Mouse (Mus musculus) MN1 (cell line): ENCODE measurements at regions not wholly inside any gene's neighbourhood (a gene's known extent, or its start where the extent isn't known, plus 50 kb on each side); places are given as distances from the start of the nearest gene placed in this dataset.
A peak's percentile ranks its signal among the peaks of the same experiment; 100 is the strongest.

Source experiments
- DNase-seq: peaks from one replicate; pipeline ENCODE4 v3.0.0-alpha.2; 2016; ENCODE audit warnings: low spot score

DNA sequence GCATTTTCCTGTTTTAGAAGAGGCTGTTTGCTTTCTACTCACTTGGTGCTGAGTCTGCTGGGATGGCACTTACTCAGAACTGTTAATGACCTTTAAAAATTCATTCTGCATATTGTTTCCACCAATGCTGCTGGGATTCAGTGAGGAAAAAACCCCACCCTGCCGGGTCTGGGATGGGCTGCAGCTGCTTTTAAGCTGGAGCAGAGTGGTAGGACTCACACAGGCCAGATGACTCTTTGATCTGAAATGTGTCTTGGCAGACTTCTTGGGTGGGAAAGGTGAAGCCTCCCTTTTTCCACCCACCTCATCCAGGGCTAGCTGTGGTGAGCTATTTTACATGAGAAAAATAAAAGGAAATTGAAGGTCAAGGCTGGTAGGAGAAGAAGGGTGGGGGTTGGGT, 56.4 kb upstream of the Ddhd1 start:
- DNase-seq: peak; percentile 36

DNA sequence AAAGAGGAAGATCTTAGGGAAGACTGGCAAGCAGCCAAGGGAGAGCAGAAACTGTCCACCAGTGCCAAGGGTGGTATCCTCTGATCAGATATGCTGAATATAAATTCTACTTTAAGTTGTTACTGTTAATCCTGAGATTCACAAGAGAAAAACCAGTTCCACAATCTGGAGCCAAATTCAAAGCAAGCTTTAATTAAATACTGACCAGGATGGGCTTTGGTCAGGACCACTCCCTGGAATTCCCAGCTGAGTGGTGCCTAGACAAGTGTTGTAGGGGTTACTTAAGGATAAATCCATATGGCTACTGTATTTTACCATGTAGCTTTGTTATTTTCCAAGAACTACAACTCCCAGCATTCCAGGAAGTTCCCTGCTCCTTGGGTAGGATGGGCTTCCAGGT, 56.8 kb upstream of the Ddhd1 start:
- peak; percentile 59 for DNase-seq

DNA sequence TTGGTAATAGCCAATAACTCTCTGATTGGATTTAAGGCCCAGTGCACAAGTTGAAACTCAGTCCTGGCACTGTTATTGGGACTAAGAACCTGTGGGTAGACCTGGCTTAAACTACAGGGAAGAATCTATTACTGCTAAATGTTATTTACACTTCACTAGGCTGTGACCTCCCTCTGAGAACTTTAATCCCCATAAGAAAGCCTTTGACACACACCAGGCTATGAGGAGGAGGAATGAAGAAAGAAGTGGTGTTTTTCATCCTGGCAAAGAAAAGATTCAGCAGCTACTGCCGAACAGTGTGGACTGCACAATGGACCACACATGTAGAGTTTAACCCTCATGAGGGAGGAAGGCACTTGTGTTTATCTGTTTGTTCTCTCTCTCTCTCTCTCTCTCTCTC, 58.2 kb upstream of the Ddhd1 start:
- DNase-seq: no peak

DNA sequence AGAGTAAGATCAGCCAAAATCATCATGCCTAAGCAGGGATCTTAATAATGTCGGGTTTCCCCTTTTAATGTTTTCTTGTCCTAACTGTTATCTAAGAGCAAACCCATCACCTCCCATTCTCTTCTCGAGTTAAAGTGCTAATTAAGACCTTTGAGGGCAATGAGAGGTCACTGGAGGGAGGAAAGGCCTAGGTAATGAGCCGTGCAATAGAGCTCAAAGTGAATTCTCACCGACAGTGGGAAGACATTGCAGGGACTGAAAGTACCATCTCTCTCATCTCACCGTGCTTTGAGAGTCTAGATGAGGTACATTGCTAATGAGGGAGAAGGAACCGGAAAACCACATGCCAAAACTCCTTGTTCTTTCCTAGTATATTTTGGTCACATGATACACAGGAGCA, 64.9 kb upstream of the Ddhd1 start:
- no peak for DNase-seq

DNA sequence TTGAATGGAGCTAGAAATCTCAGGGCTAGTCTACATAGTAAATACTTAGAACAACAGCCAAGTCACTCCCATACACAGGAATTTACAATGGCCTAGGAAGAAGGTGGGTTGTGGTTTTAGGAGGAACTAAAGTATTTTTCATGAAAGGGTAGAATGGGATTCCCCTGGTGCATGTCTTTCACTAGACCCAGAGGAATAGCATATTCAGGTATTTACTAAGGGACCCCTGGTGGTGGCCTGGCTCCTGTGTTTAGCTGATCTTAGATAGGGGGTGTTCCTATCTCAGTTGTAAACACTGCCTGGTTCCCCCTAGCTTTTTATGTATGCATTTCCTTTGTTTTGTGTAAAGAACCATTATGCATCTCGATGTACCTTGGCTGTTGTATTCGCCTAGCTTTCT, 66.4 kb upstream of the Ddhd1 start:
- DNase-seq: no peak

DNA sequence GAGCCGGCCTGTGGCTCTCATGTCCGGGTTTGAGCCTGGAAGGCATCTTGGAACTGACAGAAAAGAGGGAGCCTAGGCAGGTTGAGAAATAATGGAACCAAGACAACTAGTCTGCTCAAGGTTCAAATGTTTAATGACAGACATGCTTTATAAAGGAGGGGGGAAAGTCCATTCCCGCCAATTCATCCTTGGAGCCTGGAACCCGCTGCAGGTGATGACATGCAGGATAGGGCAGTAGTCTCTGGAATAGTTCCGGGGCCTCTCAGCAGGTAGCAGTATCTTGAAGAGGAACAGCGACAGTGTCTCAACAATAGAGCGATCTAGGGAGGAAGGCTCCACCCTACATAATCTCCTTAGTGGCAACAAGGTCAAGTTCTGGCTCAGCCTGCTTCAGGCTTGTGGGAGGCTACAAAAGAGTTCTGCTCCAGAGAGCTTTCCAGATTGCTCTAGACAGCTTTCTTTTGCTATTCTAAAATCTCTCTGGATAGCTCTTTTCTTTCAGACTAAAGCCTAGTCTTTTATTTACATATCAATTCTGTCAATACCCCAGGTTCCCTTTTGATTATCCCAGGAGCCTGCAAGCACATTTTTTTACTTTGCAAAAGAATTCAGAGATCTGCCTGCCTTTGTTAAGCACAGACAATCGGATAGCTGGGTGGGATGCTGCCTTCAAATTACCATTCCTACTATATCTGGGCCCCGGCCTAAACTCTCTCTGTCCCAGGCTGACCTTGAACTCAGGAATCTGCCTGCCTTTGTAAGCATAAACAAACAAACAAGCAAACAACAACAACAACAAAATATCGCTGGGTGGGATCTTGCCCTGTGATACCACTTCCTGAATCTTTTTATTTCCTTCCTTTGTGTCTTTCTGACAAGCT, 76.8 kb upstream of the Ddhd1 start:
- DNase-seq: no peak

DNA sequence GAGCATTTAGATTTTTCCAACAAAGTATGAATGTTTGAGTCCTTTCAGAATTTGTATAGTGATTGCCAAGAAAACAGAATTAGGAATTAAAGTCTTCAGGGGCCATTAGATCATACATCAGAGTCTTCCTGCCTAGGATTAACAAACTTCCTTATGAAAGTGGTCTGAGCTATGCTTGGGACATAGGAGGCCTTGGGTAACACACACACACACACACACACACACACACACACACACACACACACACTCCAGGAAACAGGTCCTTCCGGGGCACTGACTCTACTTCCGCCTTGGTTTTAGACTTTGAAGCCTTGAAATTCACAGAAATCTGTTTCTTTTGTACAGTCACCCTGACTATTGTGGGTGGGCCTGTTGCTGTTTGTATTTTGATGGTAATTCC, 80.0 kb upstream of the Ddhd1 start:
- DNase-seq: no peak

DNA sequence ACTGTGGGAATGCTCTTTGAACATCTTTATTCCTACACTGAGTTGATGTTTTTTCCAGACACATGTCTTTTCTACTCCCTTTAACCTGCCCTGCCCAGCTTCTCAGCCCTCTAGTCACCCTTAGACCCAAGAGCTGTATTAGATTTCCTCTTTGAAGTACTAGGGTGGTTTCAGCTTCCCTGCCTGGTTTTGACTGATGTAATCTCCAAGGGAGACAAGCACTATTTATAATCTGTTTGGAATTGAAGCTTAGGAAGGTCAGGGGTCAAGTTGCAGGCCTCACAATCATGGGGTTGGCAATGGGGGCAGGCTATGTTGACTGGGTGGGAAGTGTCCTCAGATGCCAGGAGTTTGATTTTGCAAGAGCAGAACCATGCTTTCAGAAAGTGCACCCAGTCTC, 81.7 kb upstream of the Ddhd1 start:
- no peak for DNase-seq

DNA sequence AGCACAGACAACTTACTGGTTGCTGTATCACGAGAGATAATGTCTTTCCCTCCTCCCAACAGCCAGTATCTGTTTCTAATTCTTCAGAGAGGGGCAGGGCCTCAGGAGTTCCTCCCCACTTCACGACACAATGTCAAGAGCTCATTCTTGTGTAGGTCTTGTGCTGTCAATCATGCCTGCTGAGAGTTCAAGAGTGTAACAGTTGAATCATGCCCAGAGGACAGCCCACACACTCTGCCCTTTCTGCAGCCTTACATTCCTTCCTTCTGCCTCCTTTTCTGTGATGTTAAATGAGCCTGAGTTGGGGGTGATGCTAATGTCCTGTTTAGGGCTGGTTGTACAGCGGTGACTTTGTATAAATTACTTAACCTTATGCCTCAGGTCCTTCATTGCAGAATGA, 82.7 kb upstream of the Ddhd1 start:
- no peak for DNase-seq

DNA sequence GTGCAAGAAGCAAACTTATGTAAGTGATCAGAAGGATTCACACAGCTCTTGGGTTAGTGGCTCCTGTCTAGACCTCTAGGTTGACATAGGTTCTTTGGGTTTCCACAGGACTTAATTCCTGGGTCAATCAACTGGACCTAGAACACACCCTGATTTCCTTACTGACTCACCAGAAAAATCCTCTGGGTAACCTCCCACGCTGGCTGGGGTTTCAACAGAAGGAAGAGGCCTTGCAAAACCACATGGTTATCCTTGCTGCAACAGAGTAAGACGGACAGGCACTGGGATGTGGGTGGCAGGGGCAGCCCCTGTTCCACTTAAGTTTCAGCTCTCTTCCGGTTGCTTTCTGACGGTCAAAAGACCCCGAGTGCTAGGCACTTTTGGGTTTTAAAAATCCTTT, 88.2 kb upstream of the Ddhd1 start:
- no peak for DNase-seq

DNA sequence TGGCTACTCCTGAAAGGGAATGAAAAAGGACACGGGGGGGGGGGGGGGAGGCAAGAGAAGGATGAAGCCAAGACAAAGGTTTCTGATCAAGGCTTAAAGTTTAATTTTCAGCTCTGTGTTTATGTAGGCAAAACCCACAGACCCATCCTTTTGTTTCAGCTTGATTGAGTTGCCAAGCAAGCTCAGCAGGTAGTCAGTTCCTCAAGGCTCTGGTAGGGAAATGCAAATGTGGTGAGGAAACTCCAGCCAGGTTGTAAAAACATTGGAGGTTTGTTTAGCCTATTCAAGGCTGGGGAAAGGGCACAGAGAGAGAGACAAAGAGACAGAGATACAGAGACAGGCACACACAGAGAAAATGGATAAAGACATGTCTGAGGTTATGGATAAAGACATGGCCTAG, 99.4 kb upstream of the Ddhd1 start:
- no peak for DNase-seq

DNA sequence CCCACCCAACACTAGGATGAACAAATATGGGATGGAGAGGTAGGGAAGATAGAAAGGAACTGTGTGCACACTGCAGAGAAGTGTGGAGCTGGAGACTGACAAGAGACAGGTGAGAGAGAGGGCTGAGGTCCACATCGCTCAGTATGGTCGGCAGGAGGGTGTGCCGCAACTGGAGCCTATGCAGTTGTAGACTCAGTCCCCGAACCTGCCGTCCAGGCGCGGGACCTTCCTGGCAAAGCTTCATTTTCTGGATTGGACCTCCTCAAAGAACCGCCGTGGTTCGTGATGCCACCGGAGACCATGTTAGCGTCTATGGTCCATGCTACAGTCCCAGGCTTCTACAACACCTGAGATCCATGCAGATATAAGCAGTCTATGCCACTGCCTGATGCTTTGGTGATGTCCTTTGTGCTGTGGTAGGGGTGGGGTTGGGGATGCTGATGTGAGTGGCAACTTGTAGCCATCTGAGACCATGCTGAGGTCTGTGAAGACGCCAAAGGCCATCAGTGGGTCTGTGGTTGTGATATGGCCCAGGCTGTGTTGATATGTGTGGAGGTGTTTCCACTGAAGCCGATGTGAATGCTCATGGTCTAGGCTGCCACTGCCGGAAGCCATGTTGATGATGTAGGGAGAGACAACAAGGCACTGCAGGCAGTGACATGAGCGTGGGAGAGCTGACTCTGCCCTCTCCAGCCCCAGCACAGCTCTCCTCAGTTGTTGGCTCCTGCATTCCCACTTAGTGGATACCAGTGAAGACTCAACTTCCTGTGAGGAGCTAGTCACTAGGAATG, 103.1 kb upstream of the Ddhd1 start:
- no peak for DNase-seq

DNA sequence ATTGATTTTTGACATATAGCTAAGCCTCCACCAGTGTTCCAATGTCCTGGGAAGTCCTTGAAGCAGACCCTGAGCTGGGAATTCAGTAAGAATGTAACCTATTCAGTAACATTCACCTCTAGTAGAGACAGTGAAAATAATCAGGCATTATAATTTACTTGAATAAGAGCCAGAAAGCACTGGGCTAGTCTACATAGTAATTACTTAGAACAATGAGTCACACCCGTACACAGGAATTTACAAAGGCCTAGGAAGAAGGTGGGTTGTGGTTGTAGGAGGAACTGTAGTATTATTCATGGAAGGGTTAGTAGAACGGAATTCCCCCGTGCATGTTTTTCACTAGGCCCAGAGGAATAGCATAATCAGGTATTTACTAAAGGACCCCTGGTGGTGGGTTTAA, 106.3 kb upstream of the Ddhd1 start:
- no peak for DNase-seq

DNA sequence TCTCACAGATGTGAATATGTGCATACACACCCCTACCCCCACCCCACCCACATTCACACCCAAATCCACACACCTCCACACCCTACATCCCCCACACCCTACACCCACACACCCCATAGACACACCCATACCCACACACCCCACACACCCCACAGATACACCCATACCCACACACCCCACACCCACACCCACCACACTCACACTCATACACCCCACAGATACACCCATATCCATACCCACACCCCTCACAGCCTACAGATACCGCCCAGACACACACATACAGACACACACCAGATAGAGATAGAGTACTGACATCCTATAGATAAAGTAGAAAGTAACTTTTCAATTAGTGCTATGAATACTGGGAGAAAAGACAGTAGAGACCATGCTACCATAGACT, 108.6 kb upstream of the Ddhd1 start:
- DNase-seq: no peak

DNA sequence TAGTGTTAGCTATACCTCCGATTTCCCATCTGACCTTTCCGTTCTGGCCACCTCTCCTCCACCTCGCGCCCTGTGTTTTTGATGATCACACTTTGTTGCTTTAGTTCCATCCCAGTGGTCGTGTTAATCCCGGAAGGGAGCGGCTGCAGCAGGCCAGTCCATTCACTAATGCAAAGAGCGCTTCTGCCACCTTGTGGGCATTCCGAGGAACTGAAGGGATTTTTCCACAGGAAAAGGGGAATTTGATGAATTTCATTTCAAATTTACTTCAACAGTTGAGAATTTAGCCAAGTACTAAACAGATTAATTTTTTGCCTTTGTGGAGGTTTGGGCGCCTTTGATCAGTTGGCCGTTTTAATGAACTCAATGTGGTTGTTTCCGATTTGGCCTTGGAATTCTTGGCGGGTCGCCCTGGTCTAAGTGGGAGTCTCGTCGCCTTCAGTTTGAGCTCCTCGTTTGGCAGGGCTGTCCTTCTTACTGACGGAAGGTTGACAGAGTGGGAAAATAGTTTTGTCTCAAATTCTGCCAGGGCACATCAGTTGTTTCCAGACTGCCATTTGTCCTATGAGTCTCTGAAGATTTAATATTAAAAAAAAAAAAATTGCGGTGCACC, 114.8 kb upstream of the Ddhd1 start:
- peak; percentile 79 for DNase-seq

DNA sequence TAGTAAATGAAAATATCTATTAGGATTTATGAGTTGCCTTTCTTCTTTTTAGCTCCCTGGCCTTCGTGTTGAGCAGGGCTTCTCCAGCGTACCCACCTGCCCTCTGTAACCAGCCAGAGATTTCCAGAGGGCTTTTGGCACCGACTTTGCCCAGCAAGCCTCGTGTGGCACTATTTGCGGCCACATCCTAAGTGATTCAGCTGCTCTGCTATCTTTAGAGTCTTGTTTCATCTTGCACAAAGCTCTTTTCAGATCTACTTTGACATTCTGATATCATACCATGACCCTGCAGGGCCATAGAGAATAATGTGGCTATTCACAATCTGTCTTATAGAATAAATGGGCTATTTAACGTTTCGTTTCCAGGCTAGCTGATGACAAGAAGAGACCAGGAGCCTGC, 115.4 kb upstream of the Ddhd1 start:
- no peak for DNase-seq

DNA sequence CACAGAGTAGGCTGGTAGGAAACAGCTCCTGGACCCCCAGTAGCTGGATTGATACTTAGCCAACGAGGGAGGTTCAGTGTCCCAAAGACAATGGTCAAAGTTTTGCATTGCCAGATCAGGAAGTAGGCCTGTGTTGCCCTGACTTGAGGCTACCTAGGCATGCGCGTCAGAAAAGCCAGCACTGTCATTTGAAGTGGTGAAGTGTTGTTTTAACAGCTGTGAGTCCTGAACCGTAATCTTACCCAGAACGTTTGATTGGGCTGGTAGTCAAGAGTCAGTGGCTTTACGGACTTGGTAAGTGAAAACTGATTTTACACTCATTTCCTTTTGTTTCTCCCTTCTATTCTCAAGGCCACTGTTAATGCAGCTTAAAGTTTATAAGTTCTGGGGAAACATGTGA, 123.9 kb upstream of the Ddhd1 start:
- DNase-seq: no peak

DNA sequence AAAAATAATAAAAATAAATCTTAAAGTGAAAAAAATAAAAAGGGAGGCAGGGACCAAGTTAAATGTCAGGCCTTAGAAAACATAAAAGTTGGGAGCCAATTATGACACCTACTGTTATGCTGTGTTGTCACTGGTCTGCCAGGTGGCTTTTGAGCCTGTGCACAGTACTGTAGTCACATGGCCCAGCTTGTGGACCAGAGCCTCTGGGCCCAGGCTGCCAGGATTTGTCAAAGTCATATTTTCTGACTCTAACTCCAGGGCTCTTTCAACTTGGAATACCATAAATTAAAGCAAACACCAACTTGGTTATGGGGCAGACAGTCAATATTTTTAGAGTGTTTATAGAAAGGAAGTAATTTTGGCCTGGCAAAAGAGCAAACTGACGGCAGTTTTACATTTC, 137.0 kb upstream of the Ddhd1 start:
- no peak for DNase-seq

DNA sequence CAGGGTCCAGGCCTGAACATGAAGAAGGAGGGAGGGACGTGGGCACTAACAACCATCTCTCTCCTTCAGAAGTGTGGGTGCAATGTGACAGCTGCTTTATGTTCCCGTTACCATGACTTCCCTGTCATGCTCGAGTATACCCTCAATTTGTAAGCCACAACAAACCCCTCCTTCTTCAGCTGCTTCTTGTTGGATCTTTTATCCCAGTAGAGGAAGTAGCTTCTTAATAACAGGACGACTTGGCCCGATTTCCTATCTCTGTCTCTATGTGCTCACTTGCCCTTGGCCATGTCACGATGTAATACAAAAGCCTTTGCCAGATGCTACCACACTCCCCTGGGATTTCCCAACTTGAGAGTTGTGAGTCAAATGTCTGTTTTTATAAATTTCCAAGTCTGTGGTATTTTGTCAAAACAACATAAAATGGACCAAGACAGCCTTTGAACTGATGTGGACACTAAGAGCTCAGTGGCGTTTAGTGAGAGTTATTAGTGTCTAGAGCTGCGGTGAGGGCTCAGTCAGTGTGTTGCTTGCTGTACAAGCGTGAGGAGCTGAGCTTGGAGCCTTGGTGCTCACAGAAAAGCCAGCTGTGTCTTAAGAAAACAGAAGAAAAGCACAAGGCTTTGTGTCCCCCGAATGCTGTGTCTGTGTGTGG, 138.8 kb upstream of the Ddhd1 start:
- no peak for DNase-seq

DNA sequence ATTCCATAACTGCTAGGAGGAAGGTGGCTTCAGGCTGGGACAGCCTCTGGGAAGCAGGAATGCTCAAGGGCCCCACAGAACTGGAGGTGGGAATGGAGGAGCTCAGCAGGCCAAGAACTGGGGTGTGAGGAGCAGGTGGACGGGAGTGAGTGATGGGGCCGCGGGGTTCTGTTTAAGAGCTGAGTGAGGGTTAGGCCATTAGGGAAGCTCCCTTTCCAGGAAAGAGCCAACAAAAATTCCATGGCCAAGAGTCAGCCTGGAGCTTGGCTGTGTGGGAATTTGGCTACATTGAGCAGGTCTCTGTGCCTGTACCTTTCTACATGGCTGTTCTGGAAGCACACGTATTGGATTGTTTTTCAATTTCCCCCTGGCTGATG, 139.4 kb upstream of the Ddhd1 start:
- DNase-seq: no peak

DNA sequence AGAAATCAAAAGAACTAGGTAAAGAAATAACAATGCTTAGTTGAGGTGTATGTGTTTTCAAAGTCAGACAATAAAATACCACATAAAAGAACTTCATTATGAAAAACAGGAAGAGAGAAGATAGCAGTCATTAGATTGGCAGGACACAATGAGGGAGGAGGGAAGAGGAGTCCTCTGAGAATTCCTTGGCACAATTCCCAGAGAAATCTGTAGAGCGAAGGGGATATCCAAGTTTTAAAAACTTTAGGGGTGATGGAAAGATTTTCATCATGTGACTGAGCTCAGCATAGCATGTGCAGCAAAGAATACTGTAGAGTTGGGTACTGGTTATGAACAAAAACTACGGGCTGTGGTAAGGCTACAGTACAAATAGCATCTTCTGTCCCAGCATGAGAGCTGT, 141.3 kb upstream of the Ddhd1 start:
- no peak for DNase-seq

DNA sequence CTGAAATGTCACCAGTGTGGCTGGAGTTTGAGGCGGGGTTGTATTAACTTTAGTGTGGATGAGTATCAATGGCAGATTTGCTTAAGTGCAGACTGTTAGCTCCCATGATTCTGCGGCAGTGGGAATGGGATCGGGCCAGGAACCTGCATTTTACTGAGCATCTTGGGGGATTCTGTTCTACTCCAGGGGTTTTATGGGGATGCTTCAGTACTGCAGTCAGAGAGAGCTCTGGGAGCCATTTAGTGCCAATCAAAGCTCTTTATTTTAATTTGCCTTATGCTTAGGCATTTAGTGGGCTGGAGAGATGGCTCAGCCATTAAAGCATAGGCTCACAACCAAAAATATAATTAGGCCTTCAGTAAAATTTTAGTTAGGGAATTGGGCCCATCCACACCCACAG, 148.0 kb upstream of the Ddhd1 start:
- DNase-seq: no peak
